Mouse (Mus musculus): Measurements from ENCODE around the gene Pygb.

Gene Pygb

GRCm38 (mm10) chr2:150788768-150789550 is 2.4 kb downstream of the Pygb start:
- DNase-seq (ENCODE audit: low spot score in 2 of 2) = peak; percentile 58 to 76

DNA sequence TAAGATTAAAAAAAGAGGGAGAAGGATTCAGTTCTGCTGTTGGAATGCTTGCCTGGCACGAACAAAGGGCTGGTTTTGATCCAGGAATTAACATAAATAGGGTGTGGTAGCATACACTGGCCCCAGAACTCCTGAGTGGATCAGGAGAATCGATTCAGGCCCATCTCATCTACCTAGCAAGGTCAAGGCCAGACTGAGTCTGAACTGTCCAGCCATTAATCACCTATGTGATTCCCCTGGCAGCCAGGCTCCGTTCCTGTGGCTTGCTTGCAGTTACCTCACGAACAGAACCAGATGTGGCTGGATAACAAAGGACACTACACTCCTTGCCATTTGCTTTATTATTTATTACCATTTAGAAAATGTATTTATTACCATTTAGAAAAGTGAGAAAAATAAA is 6.8 kb downstream of the Pygb start:
- no peak for DNase-seq (ENCODE audit: low spot score in 2 of 2)

DNA sequence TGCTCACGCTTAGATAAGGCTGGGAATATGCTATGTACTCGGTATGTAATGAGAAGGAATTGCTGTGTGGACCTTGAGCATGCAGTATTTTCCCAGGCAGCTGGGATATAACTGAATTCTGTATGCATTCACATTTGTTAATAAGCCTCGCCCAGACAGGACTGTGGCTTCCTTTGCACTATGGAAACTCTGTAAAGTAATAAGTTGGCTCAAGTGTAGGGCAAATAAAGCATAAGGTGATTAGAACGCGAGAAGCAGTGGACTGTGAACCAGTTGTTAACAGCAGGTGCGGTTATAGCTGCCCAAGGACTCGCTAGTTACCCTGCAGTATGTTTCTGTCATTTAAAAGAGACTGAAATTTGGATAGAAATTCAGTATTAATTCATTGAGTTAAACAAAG is 11.5 kb downstream of the Pygb start:
- no peak for DNase-seq (ENCODE audit: low spot score in 2 of 2)

DNA sequence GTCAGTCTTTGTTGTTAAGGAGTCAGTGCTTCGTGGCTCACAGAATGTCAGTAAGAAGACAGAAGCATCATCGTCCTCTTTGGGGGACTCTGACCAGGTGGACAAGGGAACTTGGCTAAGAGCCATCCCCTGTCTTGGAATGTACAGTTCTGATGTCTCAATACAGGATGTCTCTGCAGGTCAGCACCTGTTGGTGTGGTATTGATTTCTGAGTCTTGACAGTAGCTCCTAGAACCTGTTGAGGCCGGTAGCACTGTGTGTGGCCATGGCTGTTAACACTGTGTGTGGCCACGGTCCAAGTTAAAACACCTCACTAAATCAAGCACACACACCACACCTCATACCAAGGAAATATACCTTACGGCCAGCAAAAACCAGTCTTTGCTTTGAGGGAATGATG is 14.1 kb downstream of the Pygb start:
- no peak for DNase-seq (ENCODE audit: low spot score in 2 of 2)

GRCm38 (mm10) chr2:150803035-150803434 is 16.5 kb downstream of the Pygb start:
- DNase-seq (ENCODE audit: low spot score in 2 of 2) = no peak

- DNase-seq (ENCODE audit: low spot score in 2 of 2) = no peak
These were observed 21.8 kb downstream of the Pygb start for GRCm38 (mm10) chr2:150808381-150808780.

- no peak for DNase-seq (ENCODE audit: low spot score in 2 of 2)
These were observed 22.3 kb downstream of the Pygb start for GRCm38 (mm10) chr2:150808812-150809211.

DNA sequence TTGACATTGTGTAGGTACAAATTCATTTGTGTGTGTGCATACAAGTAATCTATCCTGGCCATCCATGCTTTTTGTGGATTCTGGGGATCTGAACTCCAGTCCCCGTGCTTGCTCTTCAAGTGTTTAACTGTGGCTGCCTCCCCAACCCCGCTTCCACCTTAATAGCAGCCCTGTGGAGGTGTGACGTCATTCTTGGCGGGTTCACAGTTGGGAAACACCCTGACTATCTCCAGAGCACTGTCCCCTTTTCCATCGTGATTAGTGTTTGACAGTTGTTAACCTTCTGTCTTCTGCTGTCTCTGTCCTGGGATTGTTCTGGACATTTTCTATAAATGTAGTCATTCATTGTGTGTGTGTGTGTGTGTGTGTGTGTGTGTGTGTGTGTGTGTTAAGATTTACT is 24.1 kb downstream of the Pygb start:
- no peak for DNase-seq (ENCODE audit: low spot score in 2 of 2)

DNA sequence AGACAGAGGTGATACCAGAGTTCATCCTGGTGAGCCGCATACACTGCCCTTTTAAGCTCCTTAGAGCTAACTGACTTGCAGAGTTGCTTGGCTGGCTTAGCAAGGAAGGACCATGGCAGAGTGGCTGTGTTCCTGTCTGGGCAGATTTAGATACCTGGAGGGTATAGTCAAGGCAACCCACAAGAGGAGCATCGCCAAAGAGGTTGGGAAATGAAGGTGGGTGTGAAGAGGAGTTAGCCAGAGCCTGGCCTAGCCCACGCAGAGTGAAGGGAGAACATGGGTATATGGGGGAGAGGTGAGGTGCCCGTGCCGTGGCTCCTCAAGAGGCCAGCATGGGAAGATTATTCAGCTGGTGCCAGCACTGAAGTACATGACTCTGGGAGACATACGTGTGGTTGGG is 26.3 kb downstream of the Pygb start:
- DNase-seq (ENCODE audit: low spot score in 2 of 2) = no peak

GRCm38 (mm10) chr2:150816676-150817402 is 30.3 kb downstream of the Pygb start:
- peak in 1 of 2 experiments; percentile 24 for DNase-seq (ENCODE audit: low spot score in 2 of 2)

DNA sequence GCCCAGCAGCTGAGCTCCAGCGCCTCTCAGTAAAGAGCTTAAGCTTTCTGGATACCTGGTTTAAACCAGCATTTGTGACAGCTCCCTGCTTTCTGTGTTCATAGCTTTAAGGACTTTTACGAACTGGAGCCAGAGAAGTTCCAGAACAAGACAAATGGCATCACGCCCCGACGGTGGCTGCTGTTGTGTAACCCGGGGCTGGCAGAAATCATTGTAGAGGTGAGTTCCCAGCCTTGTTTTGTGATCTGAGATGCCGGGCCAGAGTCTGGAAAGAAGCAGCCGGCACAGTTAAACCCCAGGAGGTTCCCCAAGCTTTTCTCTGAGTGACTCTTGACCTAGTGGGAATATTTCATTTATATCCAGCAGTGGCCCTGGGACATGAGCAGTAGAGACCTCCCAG is 32.2 kb downstream of the Pygb start:
- DNase-seq (ENCODE audit: low spot score in 2 of 2) = no peak

DNA sequence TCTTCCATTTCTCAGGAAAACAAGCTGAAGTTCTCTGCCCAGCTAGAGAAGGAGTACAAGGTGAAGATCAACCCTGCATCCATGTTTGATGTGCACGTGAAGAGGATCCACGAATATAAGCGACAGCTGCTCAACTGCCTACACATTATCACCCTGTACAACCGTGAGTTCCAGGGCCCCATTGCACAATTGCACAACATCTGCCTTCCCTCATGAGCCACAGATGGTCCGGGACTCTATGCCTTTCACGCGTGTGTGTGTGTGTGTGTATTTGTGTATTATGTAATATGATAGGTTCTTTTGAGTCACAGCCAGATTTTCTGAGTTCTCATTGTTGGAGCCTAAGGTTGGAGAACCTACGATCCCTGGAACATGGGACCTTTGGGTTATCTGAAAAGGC is 34.2 kb downstream of the Pygb start:
- no peak for DNase-seq (ENCODE audit: low spot score in 2 of 2)

DNA sequence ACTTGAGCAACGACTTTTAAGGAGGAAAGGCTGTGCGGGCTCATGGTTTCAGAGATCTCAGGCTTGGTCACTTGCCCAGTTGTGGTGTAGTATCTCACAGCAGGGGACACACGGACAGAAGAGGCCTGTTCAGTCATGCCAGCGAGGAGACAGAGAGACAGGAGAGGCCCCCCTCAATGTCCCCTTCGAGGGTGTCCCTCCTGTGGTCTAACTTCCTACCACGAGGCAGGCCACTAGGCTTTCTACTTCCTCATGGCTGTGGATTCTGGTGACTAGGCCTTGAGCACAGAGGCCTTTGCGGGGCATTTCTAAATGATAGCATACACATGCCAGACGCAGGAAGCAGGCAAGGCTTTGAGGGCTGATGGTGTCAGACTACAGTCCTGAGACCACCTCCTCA is 36.5 kb downstream of the Pygb start:
- no peak for DNase-seq (ENCODE audit: low spot score in 2 of 2)

DNA sequence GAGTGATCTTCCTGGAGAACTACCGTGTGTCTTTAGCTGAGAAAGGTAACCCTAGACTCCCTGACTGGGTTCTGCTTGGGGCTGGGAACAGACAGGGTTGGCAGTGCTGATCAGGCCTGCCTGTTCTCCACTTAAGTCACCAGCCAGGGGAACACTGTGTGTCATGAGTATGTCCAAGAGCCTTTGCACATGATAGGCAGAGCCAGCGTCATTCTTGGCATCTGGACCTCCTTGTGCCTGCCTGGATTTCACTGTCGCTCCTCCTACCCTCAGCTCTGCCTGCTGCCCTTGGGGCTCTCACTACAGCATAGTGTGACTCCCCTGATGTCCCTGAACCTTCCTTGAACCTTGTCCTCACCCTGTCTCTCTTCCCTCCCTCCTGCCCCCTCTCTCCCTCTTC is 39.9 kb downstream of the Pygb start:
- DNase-seq (ENCODE audit: low spot score in 2 of 2) = no peak

GRCm38 (mm10) chr2:150828164-150828563 is 41.6 kb downstream of the Pygb start:
- no peak for DNase-seq (ENCODE audit: low spot score in 2 of 2)

DNA sequence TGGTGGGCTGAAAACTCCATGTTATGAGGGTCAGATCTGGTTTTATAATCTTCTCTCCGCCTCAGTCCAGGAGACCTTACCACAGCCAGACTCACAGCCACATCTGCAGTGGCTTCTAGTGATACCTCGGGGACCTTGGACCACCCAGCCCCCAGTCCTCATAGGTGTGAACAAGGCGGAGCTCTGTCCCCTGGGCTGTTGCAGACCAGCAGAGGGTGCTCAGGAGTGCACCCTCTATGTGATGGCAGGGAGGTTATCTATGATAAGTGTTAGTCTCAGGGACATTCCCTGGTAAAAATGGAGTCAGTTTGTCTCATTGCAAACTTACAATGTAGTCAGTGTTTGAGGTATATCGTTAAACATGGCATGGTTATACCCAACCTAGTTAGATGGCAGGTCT is 42.1 kb downstream of the Pygb start:
- DNase-seq (ENCODE audit: low spot score in 2 of 2) = no peak

- DNase-seq (ENCODE audit: low spot score in 2 of 2) = no peak
These were observed 43.5 kb downstream of the Pygb start for GRCm38 (mm10) chr2:150830011-150830410.

GRCm38 (mm10) chr2:150830911-150831441 is 44.4 kb downstream of the Pygb start:
- no peak for DNase-seq (ENCODE audit: low spot score in 2 of 2)

DNA sequence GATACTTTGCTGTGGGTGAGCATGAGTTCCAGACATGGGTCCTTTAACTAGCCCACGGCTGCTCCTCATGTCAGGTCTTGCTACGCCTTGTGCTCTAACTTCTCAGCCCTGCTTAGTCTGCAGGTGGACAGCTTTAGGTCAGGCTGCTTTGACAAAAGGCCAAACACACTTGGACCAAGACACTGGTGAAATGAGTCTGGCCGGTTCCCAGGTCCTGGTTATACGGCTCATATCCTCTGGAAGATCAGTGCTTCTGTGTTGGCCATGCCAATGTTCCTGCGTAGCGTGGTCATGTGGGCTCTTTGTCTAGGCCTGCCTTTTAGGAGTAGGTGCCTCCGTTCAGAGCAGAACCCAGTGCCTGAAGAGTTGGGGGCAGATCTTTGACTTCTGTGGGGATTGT is 45.5 kb downstream of the Pygb start:
- no peak for DNase-seq (ENCODE audit: low spot score in 2 of 2)

GRCm38 (mm10) chr2:150834616-150835015 is 48.1 kb downstream of the Pygb start:
- no peak for DNase-seq (ENCODE audit: low spot score in 2 of 2)

DNA sequence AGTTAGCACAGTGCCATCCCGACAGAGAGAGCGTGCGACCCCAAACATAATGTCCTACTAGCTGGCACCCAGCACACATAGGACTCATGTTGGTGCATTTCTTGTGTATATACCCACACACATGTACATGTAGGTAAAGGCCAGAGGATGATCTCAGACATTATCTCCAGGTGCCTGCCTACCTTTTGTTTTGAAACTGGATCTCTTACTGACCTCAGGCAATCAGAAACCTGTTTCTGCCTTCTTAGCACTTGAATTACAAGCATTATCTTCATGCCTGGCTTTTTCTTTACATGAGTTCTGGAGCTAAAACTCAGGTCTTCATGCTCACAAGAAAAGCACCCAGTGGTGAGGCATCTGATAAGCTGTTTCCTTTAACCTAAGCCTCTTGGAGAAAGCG is 49.4 kb downstream of the Pygb start:
- no peak for DNase-seq (ENCODE audit: low spot score in 2 of 2)

DNA sequence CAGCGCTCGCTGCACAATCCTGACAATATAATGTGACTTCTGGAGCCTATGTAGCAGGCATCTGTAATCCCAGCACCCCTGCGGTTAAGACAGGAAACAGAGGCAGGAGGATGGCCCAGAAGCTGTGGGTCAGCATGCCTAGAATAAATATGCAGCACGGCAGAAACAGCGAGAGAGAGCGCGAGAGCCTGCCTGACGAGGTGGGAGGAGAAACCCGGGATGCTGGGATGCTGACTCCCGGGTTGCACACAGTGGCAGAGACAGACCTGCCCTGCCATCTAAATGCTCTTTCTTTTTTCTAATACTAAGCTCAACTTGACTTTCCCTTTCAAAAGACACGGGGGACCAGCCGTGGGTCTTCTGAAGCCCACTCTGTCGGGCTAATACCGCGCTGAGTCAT is 50.4 kb downstream of the Pygb start:
- no peak for DNase-seq (ENCODE audit: low spot score in 2 of 2)

DNA sequence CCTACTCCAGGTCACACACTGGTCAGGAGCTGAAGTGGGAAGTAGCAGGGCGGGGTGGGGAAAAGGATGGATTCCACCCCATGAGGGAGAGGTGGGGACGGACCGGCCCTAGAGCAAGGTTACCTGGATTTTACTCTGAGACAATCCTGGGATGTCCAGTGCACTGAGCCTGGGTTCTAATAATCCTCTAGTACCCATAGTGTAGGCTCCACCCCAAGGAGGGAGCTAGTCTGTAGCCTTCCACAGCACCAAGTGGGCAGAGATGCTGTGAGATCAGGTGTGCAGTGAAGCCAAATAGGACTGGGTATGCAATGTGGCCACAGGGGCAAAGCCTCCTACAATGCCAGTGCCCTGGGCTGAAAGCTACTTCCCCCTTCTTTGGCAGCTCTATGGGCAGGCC is 51.2 kb downstream of the Pygb start:
- no peak for DNase-seq (ENCODE audit: low spot score in 2 of 2)
